Mouse (Mus musculus) spleen, adult 2 months (tissue): Measurements from ENCODE around the gene Prss48.

ENCODE experiments used
- CTCF ChIP-seq: fragments of 200-500 bp; IDR thresholded peaks from 2 replicates; pipeline ENCODE4 v1.5.1; 2011; ENCODE audit warnings: mild to moderate bottlenecking, inconsistent platforms; ENCODE audit not compliant: insufficient read depth, insufficient read length, insufficient replicate concordance; ENCODE audit errors: extremely low read depth
- POLR2A ChIP-seq: fragments of 200-500 bp; IDR thresholded peaks from 2 replicates; pipeline ENCODE4 v1.6.1; 2011; ENCODE audit warnings: low read depth, low read length, inconsistent platforms

DNA sequence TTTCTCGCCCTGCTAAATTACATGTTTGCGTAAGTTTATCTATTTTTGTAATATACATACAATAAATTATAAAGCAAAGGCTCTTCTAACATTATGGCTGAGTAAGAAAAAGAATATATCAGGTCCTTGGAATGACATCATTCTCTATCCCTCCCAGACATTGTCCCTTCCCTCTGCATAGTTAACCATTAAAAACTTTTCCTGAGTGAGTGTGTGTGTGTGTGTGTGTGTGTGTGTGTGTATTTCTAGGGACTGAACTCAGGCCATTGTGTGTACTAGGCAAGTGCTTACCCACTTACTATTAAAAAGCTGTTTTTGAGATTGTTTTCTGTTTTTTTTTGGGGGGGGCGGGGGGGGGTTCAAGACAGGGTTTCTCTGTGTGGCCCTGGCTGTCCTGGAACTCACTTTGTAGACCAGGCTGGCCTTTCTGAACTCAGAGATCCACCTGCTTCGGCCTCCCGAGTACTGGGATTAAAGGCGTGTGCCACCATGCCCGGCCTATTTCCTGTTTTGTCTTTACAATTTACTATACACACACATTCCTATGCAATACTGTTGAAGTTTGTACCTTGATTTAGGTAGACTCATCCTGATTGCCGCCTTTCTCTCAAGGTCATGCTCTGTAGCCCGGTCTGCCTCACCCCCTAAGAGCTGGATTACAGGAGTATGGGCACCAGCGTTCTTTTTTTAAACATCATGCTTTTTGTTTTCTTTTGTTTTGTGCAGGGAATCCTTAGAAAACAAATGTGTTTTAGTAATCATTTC is 28.7 kb downstream of the Prss48 start:
- TF ChIP-seq CTCF (no peak), POLR2A (no peak)
